Mouse (Mus musculus): ENCODE data around the gene Zfp46. TPM values are rescaled to one million over a fixed set of nuclear protein-coding genes. Genes with fewer than 3 reads are reported as not detected.

Gene Zfp46
- polyA plus RNA-seq, 1 experiment from 2014 or later, result 43.2 TPM

DNA sequence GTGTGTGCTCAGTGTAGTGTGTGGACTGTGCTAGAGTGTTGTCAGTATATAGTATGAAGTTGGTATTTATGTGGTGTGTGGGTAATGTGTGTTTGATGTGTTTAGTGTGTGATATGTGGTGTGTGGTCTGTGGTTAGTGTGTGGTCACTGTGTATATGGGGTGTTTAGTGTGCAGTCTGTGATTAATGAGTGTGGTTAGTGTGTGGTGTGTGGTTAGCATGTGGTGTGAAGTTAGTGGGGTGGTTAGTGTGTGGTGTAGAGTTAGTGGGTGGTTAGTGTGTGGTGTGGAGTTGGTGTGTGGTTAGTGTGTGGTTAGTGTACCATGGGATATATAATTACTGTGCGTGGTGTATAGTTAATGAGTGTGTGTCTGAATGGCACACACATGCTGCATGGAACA, 15.6 kb upstream of the Zfp46 start:
- H3K4me3 ChIP-seq, result no peak overlapping the region
- H3K9me3 ChIP-seq, result 0 out of 2 replicates have a peak, but pooled peaks cover 2% of the 10 kb centered on the region
- no peak overlapping the region for H3K9ac ChIP-seq
- no peaks in the 10 kb centered on the region for H3K4me1 ChIP-seq
- no peaks in the 10 kb centered on the region for H3K27me3 ChIP-seq (replicated peaks)
- no peak overlapping the region for H3K27ac ChIP-seq
- H3K36me3 ChIP-seq (replicated peaks), result no peaks in the 10 kb centered on the region
- no peak overlapping the region for H3K4me2 ChIP-seq
- 93% methylated on average over 1 of the region's 1 CpGs for whole genome bisulfite sequencing
- ATAC-seq (replicated peaks), result no peak

GRCm38 (mm10) chr4:136270648-136271047, 13.8 kb upstream of the Zfp46 start:
- Histone ChIP-seq H3K4me3 (no peak overlapping the region), H3K9ac (no peak overlapping the region), H3K27ac (no peak overlapping the region), H3K36me3 (replicated peaks) (no peaks in the 10 kb centered on the region), H3K4me2 (no peak overlapping the region), H3K9me3 (0 out of 2 replicates have a peak, but pooled peaks cover 3% of the 10 kb centered on the region), H3K4me1 (no peaks in the 10 kb centered on the region), H3K27me3 (replicated peaks) (no peaks in the 10 kb centered on the region)
- 76% methylated on average over 8 of the region's 8 CpGs for WGBS
- ATAC-seq (replicated peaks), result no peak

- H3K9me3 ChIP-seq, result no peaks in the 10 kb centered on the region
- H3K36me3 ChIP-seq (replicated peaks), result no peaks in the 10 kb centered on the region
- no peak overlapping the region for H3K4me2 ChIP-seq
- no peak overlapping the region for H3K9ac ChIP-seq
- H3K27me3 ChIP-seq (replicated peaks), result no peaks in the 10 kb centered on the region
- H3K4me1 ChIP-seq, result peaks cover 27% of the 10 kb centered on the region
- ATAC-seq (replicated peaks), result no peak
- WGBS, result 83% methylated on average over 8 of the region's 8 CpGs
- no peak overlapping the region for H3K4me3 ChIP-seq
- no peak overlapping the region for H3K27ac ChIP-seq
Measured at GRCm38 (mm10) chr4:136281097-136281496, 3.4 kb upstream of the Zfp46 start.

- Histone ChIP-seq H3K9me3 (no peaks in the 10 kb centered on the region), H3K27ac (no peak overlapping the region; the same call in 1 of the 2 replicates), H3K27me3 (replicated peaks) (no peaks in the 10 kb centered on the region), H3K4me2 (no peak overlapping the region), H3K9ac (no peak overlapping the region), H3K4me1 (peaks cover 31% of the 10 kb centered on the region), H3K36me3 (replicated peaks) (no peaks in the 10 kb centered on the region), H3K4me3 (no peak overlapping the region)
- WGBS, result 64% methylated on average over 9 of the region's 9 CpGs
- ATAC-seq (replicated peaks), result no peak
Measured at GRCm38 (mm10) chr4:136281611-136282010, 2.9 kb upstream of the Zfp46 start.

- no peak for ATAC-seq (replicated peaks)
- 9% methylated on average over 10 of the region's 10 CpGs for WGBS
- Histone ChIP-seq H3K4me2 (no peak overlapping the region), H3K36me3 (replicated peaks) (no peaks in the 10 kb centered on the region), H3K4me3 (no peak overlapping the region), H3K9ac (no peak overlapping the region), H3K27ac (peak overlapping the region; percentile 92), H3K27me3 (replicated peaks) (no peaks in the 10 kb centered on the region), H3K9me3 (no peaks in the 10 kb centered on the region), H3K4me1 (peaks cover 41% of the 10 kb centered on the region)
Measured at GRCm38 (mm10) chr4:136282621-136283480, 1.6 kb upstream of the Zfp46 start.

DNA sequence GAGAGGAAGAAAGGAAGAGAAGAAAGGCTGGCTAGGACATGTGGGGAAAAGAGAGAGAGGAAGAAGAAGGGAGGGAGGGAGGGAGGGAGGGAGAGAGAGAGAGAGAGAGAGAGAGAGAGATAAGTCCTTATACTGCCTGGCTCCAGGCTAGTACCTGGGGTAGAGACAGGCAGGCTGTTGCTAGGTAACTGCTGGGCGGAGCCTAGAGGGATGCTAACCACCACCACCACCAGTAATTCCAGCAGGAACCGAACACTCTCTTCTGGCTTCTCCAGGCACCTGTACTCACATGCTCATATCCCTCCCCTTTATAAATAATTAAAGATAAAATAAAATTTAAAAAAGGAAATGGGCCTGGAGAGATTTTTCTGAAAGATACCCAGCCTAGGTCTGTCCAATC, 700 bp upstream of the Zfp46 start:
- no peak overlapping the region for H3K9ac ChIP-seq
- WGBS, result 16% methylated on average over 2 of the region's 2 CpGs
- peak overlapping the region; percentile 92 for H3K27ac ChIP-seq
- H3K27me3 ChIP-seq (replicated peaks), result peaks cover under 1% of the 10 kb centered on the region; the same call in 1 of the 2 replicates
- peak; percentile 41; the same call in 1 of the 2 replicates for ATAC-seq (replicated peaks)
- H3K4me1 ChIP-seq, result peaks cover 41% of the 10 kb centered on the region
- 0 out of 2 replicates have a peak overlapping the region, but pooled peaks have one; percentile 75 for H3K4me3 ChIP-seq
- peak overlapping the region; percentile 87 for H3K4me2 ChIP-seq
- H3K9me3 ChIP-seq, result no peaks in the 10 kb centered on the region
- 0 out of 2 replicates have a peak, but pooled peaks cover 5% of the 10 kb centered on the region for H3K36me3 ChIP-seq (replicated peaks)

- Histone ChIP-seq H3K36me3 (replicated peaks) (peaks cover 9% of the 10 kb centered on the region; the same call in 1 of the 2 replicates), H3K4me3 (peak overlapping the region; percentile 75), H3K4me1 (peaks cover 41% of the 10 kb centered on the region), H3K27ac (peak overlapping the region; percentile 92), H3K27me3 (replicated peaks) (peaks cover 9% of the 10 kb centered on the region; the same call in 1 of the 2 replicates), H3K9ac (peak overlapping the region; percentile 46), H3K9me3 (no peaks in the 10 kb centered on the region), H3K4me2 (peak overlapping the region; percentile 87)
- no peak for ATAC-seq (replicated peaks)
- WGBS, result 14% methylated on average over 6 of the region's 6 CpGs
Measured at GRCm38 (mm10) chr4:136284891-136285290, 408 bp downstream of the Zfp46 start.

- peak; percentile 95 for ATAC-seq (replicated peaks)
- Histone ChIP-seq H3K27me3 (replicated peaks) (peaks cover 10% of the 10 kb centered on the region; the same call in 1 of the 2 replicates), H3K4me2 (peak overlapping the region; percentile 87), H3K27ac (peak overlapping the region; percentile 92), H3K9me3 (no peaks in the 10 kb centered on the region), H3K4me1 (peaks cover 46% of the 10 kb centered on the region), H3K9ac (peak overlapping the region; percentile 46), H3K4me3 (peak overlapping the region; percentile 75), H3K36me3 (replicated peaks) (peaks cover 9% of the 10 kb centered on the region; the same call in 1 of the 2 replicates)
- under 1% methylated on average over 25 of the region's 25 CpGs for WGBS
Measured at GRCm38 (mm10) chr4:136285348-136285810, 896 bp downstream of the Zfp46 start.

- WGBS, result 0% methylated on average over 29 of the region's 29 CpGs
- Histone ChIP-seq H3K4me3 (peak overlapping the region; percentile 75), H3K9me3 (no peaks in the 10 kb centered on the region), H3K27ac (peak overlapping the region; percentile 92), H3K4me1 (peaks cover 51% of the 10 kb centered on the region), H3K9ac (peak overlapping the region; percentile 80), H3K27me3 (replicated peaks) (peaks cover 10% of the 10 kb centered on the region; the same call in 1 of the 2 replicates), H3K36me3 (replicated peaks) (peaks cover 13% of the 10 kb centered on the region; the same call in 1 of the 2 replicates), H3K4me2 (peak overlapping the region; percentile 87)
- peak; percentile 90 for ATAC-seq (replicated peaks)
Measured at GRCm38 (mm10) chr4:136285811-136286371, 1.4 kb downstream of the Zfp46 start.

GRCm38 (mm10) chr4:136289918-136290780, 5.7 kb downstream of the Zfp46 start:
- H3K27me3 ChIP-seq (replicated peaks), result peaks cover 10% of the 10 kb centered on the region; the same call in 1 of the 2 replicates
- H3K27ac ChIP-seq, result no peak overlapping the region
- no peak overlapping the region; the same call in 1 of the 2 replicates for H3K9ac ChIP-seq
- no peak for ATAC-seq (replicated peaks)
- H3K4me1 ChIP-seq, result peaks cover 29% of the 10 kb centered on the region
- no peak overlapping the region for H3K4me3 ChIP-seq
- peaks cover 26% of the 10 kb centered on the region; the same call in 1 of the 2 replicates for H3K36me3 ChIP-seq (replicated peaks)
- H3K9me3 ChIP-seq, result no peaks in the 10 kb centered on the region
- 0 out of 2 replicates have a peak overlapping the region, but pooled peaks have one; percentile 1 for H3K4me2 ChIP-seq
- whole genome bisulfite sequencing, result 31% methylated on average over 66 of the region's 66 CpGs

DNA sequence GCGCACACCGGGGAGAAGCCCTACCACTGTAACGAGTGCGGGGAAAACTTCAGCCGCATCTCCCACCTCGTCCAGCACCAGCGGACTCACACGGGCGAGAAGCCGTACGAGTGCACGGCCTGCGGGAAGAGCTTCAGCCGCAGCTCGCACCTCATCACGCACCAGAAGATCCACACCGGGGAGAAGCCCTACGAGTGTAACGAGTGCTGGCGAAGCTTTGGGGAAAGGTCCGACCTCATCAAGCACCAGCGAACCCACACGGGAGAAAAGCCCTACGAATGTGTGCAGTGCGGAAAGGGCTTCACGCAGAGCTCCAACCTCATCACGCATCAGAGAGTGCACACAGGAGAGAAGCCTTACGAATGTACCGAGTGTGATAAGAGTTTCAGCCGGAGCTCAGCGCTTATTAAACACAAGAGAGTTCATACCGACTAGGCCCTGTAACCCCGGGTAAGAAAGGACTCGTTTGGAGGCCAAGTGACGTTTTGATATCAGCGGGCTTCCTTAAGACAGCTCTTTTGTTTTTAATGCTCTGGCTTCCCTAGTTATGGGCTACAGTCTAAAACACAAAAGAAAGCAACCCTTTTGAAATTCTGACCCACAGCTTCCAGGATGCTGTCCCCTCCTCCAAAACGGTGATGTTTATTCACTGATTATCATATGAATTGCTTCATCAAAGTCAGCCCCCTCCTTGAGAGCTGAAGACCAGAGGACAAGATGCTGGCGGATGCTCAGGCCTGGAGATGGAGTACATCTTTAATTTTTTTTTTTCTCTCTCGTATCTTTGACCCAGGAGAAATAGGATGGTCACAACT, 6.5 kb downstream of the Zfp46 start:
- peaks cover 29% of the 10 kb centered on the region for H3K4me1 ChIP-seq
- H3K27ac ChIP-seq, result no peak overlapping the region
- no peaks in the 10 kb centered on the region for H3K9me3 ChIP-seq
- no peak overlapping the region for H3K4me3 ChIP-seq
- peaks cover 26% of the 10 kb centered on the region; the same call in 1 of the 2 replicates for H3K36me3 ChIP-seq (replicated peaks)
- no peak overlapping the region for H3K9ac ChIP-seq
- WGBS, result 32% methylated on average over 39 of the region's 39 CpGs
- peaks cover 10% of the 10 kb centered on the region; the same call in 1 of the 2 replicates for H3K27me3 ChIP-seq (replicated peaks)
- H3K4me2 ChIP-seq, result 0 out of 2 replicates have a peak overlapping the region, but pooled peaks have one; percentile 1
- ATAC-seq (replicated peaks), result no peak

Measured in midbrain, embryonic 15.5 days (tissue).